ENCODE assay signal across 20 mouse cellular contexts in genomic region chr17:47298396-47298919, GRCm38 (mm10).
DNase-seq lines count a peak whose midpoint lies in the region; ATAC-seq and TF ChIP-seq lines count a peak whose summit lies in the region.
"Had no signal": no experiment of that assay in that cellular context is flagged by ENCODE, and none has a peak within 500 bp of the region (broad histone marks: within the 10 kb centered on the region; RNA-seq: fewer than 3 reads in every experiment).

No protein-coding gene starts in this region.

- TF ChIP-seq CTCF in lung, postnatal 0 days (IDR thresholded peaks at IDR 0.05) = no peak

- no peak overlapping the region for H3K4me2 ChIP-seq in lung, postnatal 0 days (replicated peaks; ENCODE audit: low read depth, low read length)
- H3K4me2 ChIP-seq: forebrain, embryonic 13.5 days; hindbrain, embryonic 12.5 days had no signal

- TF ChIP-seq EP300 in lung, postnatal 0 days (IDR thresholded peaks at IDR 0.05) = no peak

- 81% methylated on average over 6 of the region's 6 CpGs for WGBS in lung, postnatal 0 days

- DNase-seq in adrenal gland, adult (ENCODE audit: inconsistent age in 2 of 2, low spot score in 1 of 2) = peak; percentile 62 to 89
- DNase-seq in adrenal gland, postnatal 25 days = no peak
- peak; percentile 50 for DNase-seq in ZHBTc4 (ENCODE audit: low read depth, low spot score)
- peak; percentile 45 for DNase-seq in adrenal gland, postnatal 14 days
- DNase-seq in gastrocnemius, adult 8-10 months (ENCODE audit: low spot score in 2 of 2) = no peak
- no peak for DNase-seq in lung, postnatal 0 days (ENCODE audit: low spot score)
- no peak for DNase-seq in layer of hippocampus, postnatal 10 days (ENCODE audit: low spot score in 2 of 2)
- DNase-seq: cerebellum, adult 2 months; gastrocnemius, postnatal 36 days; heart, adult 11 months; kidney, adult 8-10 months had no signal

- H3K9me3 ChIP-seq in lung, postnatal 0 days (ENCODE audit: low read length) = no peaks in the 10 kb centered on the region
- H3K9me3 ChIP-seq: embryonic facial prominence, embryonic 10.5 days; forebrain, embryonic 13.5 days; heart, embryonic 10.5 days; hindbrain, embryonic 12.5 days had no signal

- peaks cover 18% of the 10 kb centered on the region for H3K4me1 ChIP-seq in lung, postnatal 0 days (ENCODE audit: insufficient read depth, low read depth, low read length)

- H3K36me3 ChIP-seq in lung, postnatal 0 days (ENCODE audit: insufficient read depth, low read length) = no peaks in the 10 kb centered on the region
- H3K36me3 ChIP-seq: embryonic facial prominence, embryonic 10.5 days; heart, embryonic 10.5 days; hindbrain, embryonic 12.5 days had no signal

- no peak overlapping the region for H3K4me3 ChIP-seq in lung, postnatal 0 days (ENCODE audit: low read depth, low read length)
- H3K4me3 ChIP-seq: embryonic facial prominence, embryonic 10.5 days; forebrain, embryonic 13.5 days; heart, embryonic 10.5 days; hindbrain, embryonic 12.5 days had no signal

- H3K27me3 ChIP-seq in lung, postnatal 0 days (replicated peaks; ENCODE audit: insufficient read depth, low read length) = no peaks in the 10 kb centered on the region
- H3K27me3 ChIP-seq: CH12.LX; forebrain, embryonic 13.5 days; hindbrain, embryonic 12.5 days had no signal

- H3K9ac ChIP-seq in lung, postnatal 0 days (replicated peaks; ENCODE audit: low read depth) = no peak overlapping the region
- H3K9ac ChIP-seq: forebrain, embryonic 13.5 days; forebrain, postnatal 0 days; hindbrain, embryonic 12.5 days had no signal

- ATAC-seq in lung, postnatal 0 days = no peak
- ATAC-seq: forebrain, embryonic 13.5 days; forebrain, postnatal 0 days; hindbrain, embryonic 16.5 days; inflammation-experienced regulatory T-cells, adult 6 months; intestine, postnatal 0 days had no signal

- no peak overlapping the region for H3K27ac ChIP-seq in lung, postnatal 0 days (ENCODE audit: low read length)
- H3K27ac ChIP-seq: embryonic facial prominence, embryonic 10.5 days; forebrain, embryonic 13.5 days; heart, embryonic 10.5 days; hindbrain, embryonic 12.5 days had no signal

Comparison
In these comparisons a context has a peak if more than half of its experiments do, and no peak if none do; other contexts are left out.
1. DNase-seq: peak in adrenal gland, adult (2 of 2), ZHBTc4 (single experiment) and adrenal gland, postnatal 14 days (single experiment); none in adrenal gland, postnatal 25 days (single experiment), gastrocnemius, adult 8-10 months (0 of 2), lung, postnatal 0 days (single experiment) and layer of hippocampus, postnatal 10 days (0 of 2).